Mouse (Mus musculus) layer of hippocampus, postnatal 36 days (tissue): ENCODE measurements around the gene Gm4450. TPM values are rescaled to one million over a fixed set of nuclear protein-coding genes. Genes with fewer than 3 reads are reported as not detected.
"Not testable (repeated sequence)": the region's sequence is repeated elsewhere in the genome, so short reads cannot be mapped to it uniquely, and the experiment has no call there.

Experiments used
- DNase-seq, 2 experiments: peaks; one replicate each; pipeline ENCODE4 v3.0.0; 2022
- total RNA-seq, 2 experiments: library from RNA; stranded (reverse); gene quantifications; 2 replicates each; pipeline ENCODE4 v1.2.3; 2021

Gm4450 gene
- total RNA-seq, 2 experiments from 2014 or later: not detected

- no peak for DNase-seq
Measured at GRCm38 (mm10) chr3:98416426-98417250, 40.3 kb downstream of the Gm4450 start.

GRCm38 (mm10) chr3:98414296-98414695 lies 42.6 kb downstream of the Gm4450 start:
- no peak for DNase-seq

- DNase-seq: no peak
Measured at GRCm38 (mm10) chr3:98413733-98414132, 43.2 kb downstream of the Gm4450 start.

- not testable (repeated sequence) for DNase-seq
Measured at GRCm38 (mm10) chr3:98410619-98411580, 46.0 kb downstream of the Gm4450 start.

- not testable (repeated sequence) for DNase-seq
Measured at GRCm38 (mm10) chr3:98407261-98407780, 49.6 kb downstream of the Gm4450 start.

GRCm38 (mm10) chr3:98406569-98407144 lies 50.3 kb downstream of the Gm4450 start:
- not testable (repeated sequence) for DNase-seq

- DNase-seq: not testable (repeated sequence)
Measured at GRCm38 (mm10) chr3:98405877-98406276, 51.0 kb downstream of the Gm4450 start.

GRCm38 (mm10) chr3:98404268-98404895 lies 52.5 kb downstream of the Gm4450 start:
- DNase-seq: not testable (repeated sequence)

Other genes starting within 250 kb of the Gm4450 start
- gene Reg4, start 235.0 kb downstream of the Gm4450 start, total RNA-seq: not detected
- gene Hmgcs2, start 176.7 kb downstream of the Gm4450 start, total RNA-seq: 1 to 10 TPM; 8.9 to 9.9 TPM
- gene Phgdh, start 117.1 kb downstream of the Gm4450 start, total RNA-seq: 10 to 100 TPM; 69.9 to 76.2 TPM
- gene Zfp697, start 74.7 kb downstream of the Gm4450 start, total RNA-seq: 10 to 100 TPM; 27.8 to 28.2 TPM
- gene Hsd3b4, start 53.4 kb upstream of the Gm4450 start, total RNA-seq: not detected
- gene Gm10681, start 131.7 kb upstream of the Gm4450 start, total RNA-seq: not detected
- not detected for gene Hsd3b5, start 173.1 kb upstream of the Gm4450 start, total RNA-seq